Mouse (Mus musculus): Measurements from ENCODE around the gene Txk. TPM values are rescaled to one million over a fixed set of nuclear protein-coding genes. Genes with fewer than 3 reads are reported as not detected.

Gene Txk
- polyA plus RNA-seq, 1 experiment from 2014 or later: 0.14 TPM

GRCm38 (mm10) chr5:72647958-72648595 lies 104.5 kb downstream of the Txk start:
- Histone ChIP-seq H3K4me3 (peak overlapping the region; percentile 49), H3K9ac (peak overlapping the region; percentile 33; the same call in 1 of the 2 replicates), H3K9me3 (no peaks in the 10 kb centered on the region), H3K27me3 (replicated peaks) (peaks cover 26% of the 10 kb centered on the region), H3K4me2 (peak overlapping the region; percentile 98), H3K27ac (no peak overlapping the region), H3K4me1 (peaks cover 13% of the 10 kb centered on the region), H3K36me3 (replicated peaks) (no peaks in the 10 kb centered on the region)
- WGBS: 9% methylated on average over 18 of the region's 18 CpGs
- peak; percentile 76 for ATAC-seq (replicated peaks)

DNA sequence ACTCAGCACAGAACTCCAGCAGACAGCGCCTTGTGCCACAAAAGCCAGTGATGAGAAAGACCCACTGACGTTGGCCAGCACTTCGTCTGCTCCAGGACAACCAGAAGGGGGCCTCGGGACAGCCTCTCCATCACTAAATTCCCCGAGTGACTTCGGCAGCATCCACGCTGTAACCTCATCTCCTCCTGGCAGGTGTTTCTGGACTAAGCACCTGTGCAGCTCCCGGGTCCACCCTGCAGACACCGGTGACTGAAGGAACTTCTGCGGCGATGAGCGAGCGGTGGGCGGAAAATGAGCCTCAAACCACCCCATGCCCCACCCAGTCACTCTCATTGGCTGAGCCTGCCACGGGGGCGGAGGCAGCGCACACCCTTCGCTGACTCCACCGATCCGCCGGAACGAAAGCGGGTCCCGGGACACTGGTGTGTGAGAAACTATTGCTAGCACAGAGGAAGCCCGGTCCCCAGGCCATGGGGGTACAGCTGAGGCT lies 105.1 kb downstream of the Txk start, which contains the start of gene Nipal1:
Gene Nipal1 (plus strand): TSS at position 378 of the 490 bp plus-strand sequence.
- no peaks in the 10 kb centered on the region for H3K36me3 ChIP-seq (replicated peaks)
- peak within 1 kb of the TSS; percentile 49 for H3K4me3 ChIP-seq
- under 1% methylated on average over 25 of the region's 25 CpGs for WGBS
- H3K9ac ChIP-seq: peak within 1 kb of the TSS; percentile 33; the same call in 1 of the 2 replicates
- H3K27ac ChIP-seq: no peak within 1 kb of the TSS
- peaks cover 26% of the 10 kb centered on the region for H3K27me3 ChIP-seq (replicated peaks)
- H3K4me1 ChIP-seq: peaks cover 13% of the 10 kb centered on the region
- ATAC-seq (replicated peaks): peak; percentile 95
- no peaks in the 10 kb centered on the region for H3K9me3 ChIP-seq
- H3K4me2 ChIP-seq: peak within 1 kb of the TSS; percentile 98

DNA sequence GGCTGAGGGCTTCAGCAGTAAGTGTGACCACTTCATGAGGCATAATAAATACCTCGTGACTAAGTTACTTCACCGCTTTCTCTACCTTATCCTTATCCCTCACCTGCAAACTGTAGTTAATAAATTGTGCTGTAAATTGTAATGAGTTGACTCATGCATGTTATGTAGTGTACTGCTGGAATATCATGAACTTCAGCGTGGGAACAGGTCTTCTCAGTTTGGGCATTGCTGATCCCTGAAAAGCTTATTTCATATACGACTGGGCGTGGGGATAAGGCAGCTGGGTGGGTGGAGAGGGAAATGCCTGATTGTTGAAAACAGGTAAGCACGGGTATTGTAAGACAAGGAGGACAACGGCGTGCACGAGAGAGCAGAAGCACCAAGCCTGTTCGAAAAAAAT lies 105.6 kb downstream of the Txk start:
- no peak for ATAC-seq (replicated peaks)
- Histone ChIP-seq H3K9ac (no peak overlapping the region), H3K9me3 (no peaks in the 10 kb centered on the region), H3K36me3 (replicated peaks) (no peaks in the 10 kb centered on the region), H3K4me1 (peaks cover 13% of the 10 kb centered on the region), H3K4me3 (peak overlapping the region; percentile 49), H3K27me3 (replicated peaks) (peaks cover 26% of the 10 kb centered on the region), H3K4me2 (peak overlapping the region; percentile 98), H3K27ac (no peak overlapping the region)
- WGBS: 28% methylated on average over 10 of the region's 10 CpGs

GRCm38 (mm10) chr5:72646131-72646530 lies 106.4 kb downstream of the Txk start:
- H3K36me3 ChIP-seq (replicated peaks): no peaks in the 10 kb centered on the region
- no peaks in the 10 kb centered on the region for H3K9me3 ChIP-seq
- no peak for ATAC-seq (replicated peaks)
- peaks cover 13% of the 10 kb centered on the region for H3K4me1 ChIP-seq
- H3K4me3 ChIP-seq: no peak overlapping the region
- WGBS: 40% methylated on average over 10 of the region's 10 CpGs
- H3K27me3 ChIP-seq (replicated peaks): peaks cover 26% of the 10 kb centered on the region
- no peak overlapping the region for H3K9ac ChIP-seq
- H3K27ac ChIP-seq: no peak overlapping the region
- H3K4me2 ChIP-seq: no peak overlapping the region

Other genes with a start within 250 kb of the Txk start
- gene Corin, start 248.3 kb downstream of the Txk start, polyA plus RNA-seq (2015; fragmentation: Nextera tagmentation; extraction: Ambion mirVana): 1.1 and 1.2 TPM in 2 replicates
- 13.9 and 14.5 TPM in 2 replicates for gene Nfxl1, start 193.1 kb downstream of the Txk start, polyA plus RNA-seq (2015; fragmentation: Nextera tagmentation; extraction: Ambion mirVana)
- 3.0 and 3.1 TPM in 2 replicates for gene Zar1, start 171.5 kb downstream of the Txk start, polyA plus RNA-seq (2015; fragmentation: Nextera tagmentation; extraction: Ambion mirVana)
- gene Gm5868, start 165.2 kb downstream of the Txk start, polyA plus RNA-seq (2015; fragmentation: Nextera tagmentation; extraction: Ambion mirVana): 6.2 and 7.2 TPM in 2 replicates
- gene Cnga1, start 108.5 kb downstream of the Txk start, polyA plus RNA-seq (2015; fragmentation: Nextera tagmentation; extraction: Ambion mirVana): not detected in 2 replicates
- 0.93 and 1.6 TPM in 2 replicates for gene Nipal1, start 105.0 kb downstream of the Txk start, polyA plus RNA-seq (2015; fragmentation: Nextera tagmentation; extraction: Ambion mirVana)
- gene Tec, start 115.7 kb upstream of the Txk start, polyA plus RNA-seq (2015; fragmentation: Nextera tagmentation; extraction: Ambion mirVana): 5.8 and 6.4 TPM in 2 replicates
- 16.8 and 18.1 TPM in 2 replicates for gene Slain2, start 161.5 kb upstream of the Txk start, polyA plus RNA-seq (2015; fragmentation: Nextera tagmentation; extraction: Ambion mirVana)
- not detected in 2 replicates for gene Gm10135, start 221.9 kb upstream of the Txk start, polyA plus RNA-seq (2015; fragmentation: Nextera tagmentation; extraction: Ambion mirVana)